Mouse (Mus musculus) CD4-positive helper T cell, adult 2 months (primary cell): Measurements from ENCODE around the gene Mdfic.

Experiments used
- DNase-seq: peaks from one replicate; pipeline ENCODE4 v3.0.0-alpha.2; 2012; ENCODE audit warnings: low read depth, missing footprints, low spot score

Mdfic gene

GRCm38 (mm10) chr6:15792680-15793601 lies 72.5 kb downstream of the Mdfic start:
- peak; percentile 68 for DNase-seq

- DNase-seq = peak; percentile 64
These were observed 73.3 kb downstream of the Mdfic start for GRCm38 (mm10) chr6:15793602-15794345.

DNA sequence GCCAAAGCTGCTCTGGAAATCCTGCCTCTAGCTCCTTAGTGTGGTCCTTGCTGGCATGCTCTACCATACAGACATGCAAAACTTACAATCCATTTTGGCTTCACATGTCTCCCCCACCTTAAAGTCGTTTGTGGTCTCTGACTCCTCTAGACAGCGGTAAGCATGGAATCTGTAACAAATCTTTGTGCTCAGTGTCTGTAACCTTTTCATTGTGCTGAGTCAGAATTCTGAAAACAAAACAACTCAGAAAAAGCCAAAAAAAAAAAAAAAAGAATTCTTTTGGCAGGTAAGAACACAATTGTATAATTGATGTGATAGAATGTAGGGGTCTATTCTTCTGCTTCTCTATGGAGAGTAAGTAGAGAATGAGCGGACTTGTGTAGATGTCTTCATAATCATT lies 74.3 kb downstream of the Mdfic start:
- DNase-seq = no peak

GRCm38 (mm10) chr6:15807382-15807781 lies 86.9 kb downstream of the Mdfic start:
- no peak for DNase-seq

- no peak for DNase-seq
These were observed 104.8 kb downstream of the Mdfic start for GRCm38 (mm10) chr6:15825236-15825635.

GRCm38 (mm10) chr6:15829812-15830211 lies 109.4 kb downstream of the Mdfic start:
- DNase-seq = no peak

DNA sequence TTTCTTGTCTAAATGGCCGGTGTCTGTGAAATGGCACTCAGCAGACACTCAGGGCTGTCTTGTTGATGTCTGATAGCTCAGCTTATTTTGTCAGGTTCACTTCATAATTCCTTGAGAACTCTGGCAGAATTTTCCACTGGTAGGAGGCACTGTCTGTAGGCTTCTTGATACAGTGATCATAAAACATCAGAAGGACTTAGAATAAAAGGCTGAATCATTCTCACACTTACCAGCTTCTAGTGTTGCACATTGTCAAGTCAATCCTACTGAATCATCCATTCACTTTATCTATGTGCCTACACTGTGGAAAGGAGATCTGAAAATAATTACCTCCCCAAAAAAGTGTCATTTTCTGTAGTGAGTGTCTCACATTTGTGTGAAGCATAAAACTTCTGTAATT lies 110.2 kb downstream of the Mdfic start:
- no peak for DNase-seq

GRCm38 (mm10) chr6:15837695-15838094 lies 117.2 kb downstream of the Mdfic start:
- no peak for DNase-seq

DNA sequence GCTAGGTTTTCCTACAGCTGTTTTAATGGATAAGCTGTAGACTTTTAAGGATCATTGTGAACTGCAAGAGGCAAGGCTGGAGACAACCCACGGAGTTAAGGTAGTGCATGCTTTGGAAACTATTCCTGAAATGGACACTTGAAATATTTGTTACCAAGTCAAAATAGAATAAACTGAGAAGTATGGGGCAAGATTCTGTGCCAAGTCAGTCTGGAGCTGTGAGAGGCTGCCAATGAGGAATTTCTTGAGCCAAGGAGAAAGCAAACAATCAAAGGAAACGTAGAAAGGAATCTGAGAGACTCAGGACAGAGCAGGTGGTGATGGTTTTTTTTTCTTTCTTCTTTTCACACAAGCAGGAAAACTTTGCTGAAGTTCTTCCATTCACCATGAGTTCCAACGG lies 119.4 kb downstream of the Mdfic start:
- DNase-seq = no peak

DNA sequence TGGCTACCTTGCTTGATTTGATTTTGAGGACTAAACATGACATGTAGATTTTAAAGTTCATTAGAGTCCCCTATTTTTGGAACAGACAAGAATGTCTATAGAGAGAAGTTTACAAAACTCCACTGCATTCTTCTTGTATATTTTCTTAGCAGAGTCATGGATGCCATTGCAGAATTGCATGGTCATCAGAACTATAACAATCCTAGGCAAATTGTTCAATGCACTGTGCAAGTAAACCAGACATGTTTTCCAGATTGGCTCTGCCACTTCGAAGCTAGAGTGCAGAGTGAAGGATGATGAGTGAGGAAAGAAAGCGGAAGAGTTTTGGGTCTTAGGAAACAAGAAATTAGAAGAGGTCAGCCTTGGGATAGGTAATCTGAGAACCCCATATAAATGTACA lies 120.0 kb downstream of the Mdfic start:
- DNase-seq = no peak

GRCm38 (mm10) chr6:15841476-15842209 lies 121.2 kb downstream of the Mdfic start:
- DNase-seq = no peak

GRCm38 (mm10) chr6:15843295-15843694 lies 122.8 kb downstream of the Mdfic start:
- DNase-seq = no peak

DNA sequence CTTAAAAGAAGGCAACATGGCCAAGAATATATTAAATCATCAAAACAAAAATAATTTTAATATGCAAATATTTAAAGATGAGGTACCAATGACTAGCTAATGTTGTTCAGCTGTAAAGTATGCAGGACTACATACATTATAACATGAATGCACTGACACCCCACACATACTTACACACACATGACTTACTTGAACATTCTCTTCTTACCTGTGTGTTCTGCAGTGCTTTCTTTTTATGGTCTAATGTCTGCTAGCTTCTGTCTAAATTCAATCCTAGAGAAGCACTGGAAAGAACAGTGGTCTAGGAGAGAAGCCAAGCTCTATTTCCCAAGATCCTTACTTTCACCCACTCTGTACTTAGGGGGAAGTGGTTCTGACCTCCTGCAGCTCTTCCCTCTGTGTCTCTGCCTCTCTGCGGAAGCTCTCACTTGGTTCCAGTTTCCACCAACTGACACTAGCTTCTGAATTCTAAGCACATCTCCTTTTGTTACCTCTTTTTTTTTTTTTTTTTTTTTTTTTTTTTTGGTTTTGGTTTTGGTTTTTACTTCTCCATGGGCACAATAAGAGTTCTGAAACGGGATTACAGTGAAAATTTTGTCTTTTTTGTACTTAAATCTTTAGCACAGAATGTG lies 125.4 kb downstream of the Mdfic start:
- DNase-seq = no peak
